Mouse (Mus musculus): ENCODE measurements around the gene Unc13a. TPM values are rescaled to one million over a fixed set of nuclear protein-coding genes. Genes with fewer than 3 reads are reported as not detected.
A peak's percentile ranks its signal among the peaks of the same experiment; 100 is the strongest.

Gene Unc13a
- polyA plus RNA-seq, 1 experiment from 2014 or later, result 0.87 TPM

- Histone ChIP-seq H3K4me2 (peak overlapping the region; percentile 88), H3K4me1 (peaks cover 29% of the 10 kb centered on the region), H3K9me3 (no peaks in the 10 kb centered on the region), H3K36me3 (no peaks in the 10 kb centered on the region), H3K27ac (0 out of 2 replicates have a peak overlapping the region, but pooled peaks have one; percentile 53), H3K4me3 (peak overlapping the region; percentile 68), H3K27me3 (peaks cover 60% of the 10 kb centered on the region), H3K9ac (peak overlapping the region; percentile 77; the same call in 1 of the 2 replicates)
- WGBS, result 24% methylated on average over 9 of the region's 9 CpGs
- no peak for ATAC-seq (ENCODE audit: insufficient number of reproducible peaks, insufficient read depth, low FRiP score, low TSS enrichment, low read depth)
Measured at GRCm38 (mm10) chr8:71675456-71676019, 4.0 kb upstream of the Unc13a start.

GRCm38 (mm10) chr8:71674071-71674470, 2.5 kb upstream of the Unc13a start:
- Histone ChIP-seq H3K4me1 (peaks cover 25% of the 10 kb centered on the region), H3K36me3 (no peaks in the 10 kb centered on the region), H3K9ac (no peak overlapping the region), H3K9me3 (no peaks in the 10 kb centered on the region), H3K27me3 (peaks cover 56% of the 10 kb centered on the region), H3K27ac (no peak overlapping the region), H3K4me2 (no peak overlapping the region), H3K4me3 (no peak overlapping the region)
- WGBS, result 71% methylated on average over 2 of the region's 2 CpGs
- no peak for ATAC-seq (ENCODE audit: insufficient number of reproducible peaks, insufficient read depth, low FRiP score, low TSS enrichment, low read depth)

GRCm38 (mm10) chr8:71672168-71672735, 695 bp upstream of the Unc13a start:
- no peaks in the 10 kb centered on the region for H3K36me3 ChIP-seq
- peak overlapping the region; percentile 98 for H3K4me2 ChIP-seq
- no peak for ATAC-seq (ENCODE audit: insufficient number of reproducible peaks, insufficient read depth, low FRiP score, low TSS enrichment, low read depth)
- 53% methylated on average over 6 of the region's 6 CpGs for WGBS
- H3K27me3 ChIP-seq, result peaks cover 56% of the 10 kb centered on the region
- peaks cover 32% of the 10 kb centered on the region for H3K4me1 ChIP-seq
- H3K27ac ChIP-seq, result no peak overlapping the region
- H3K4me3 ChIP-seq, result peak overlapping the region; percentile 55
- H3K9me3 ChIP-seq, result no peaks in the 10 kb centered on the region
- peak overlapping the region; percentile 64 for H3K9ac ChIP-seq

- no peaks in the 10 kb centered on the region for H3K36me3 ChIP-seq
- peaks cover 59% of the 10 kb centered on the region for H3K27me3 ChIP-seq
- no peak overlapping the region for H3K27ac ChIP-seq
- peak overlapping the region; percentile 55 for H3K4me3 ChIP-seq
- H3K9me3 ChIP-seq, result no peaks in the 10 kb centered on the region
- WGBS, result under 1% methylated on average over 59 of the region's 64 CpGs
- H3K9ac ChIP-seq, result 0 out of 2 replicates have a peak overlapping the region, but pooled peaks have one; percentile 64
- H3K4me1 ChIP-seq, result peaks cover 30% of the 10 kb centered on the region
- peak; percentile 40; the same call in 1 of the 2 replicates for ATAC-seq (ENCODE audit: insufficient number of reproducible peaks, insufficient read depth, low FRiP score, low TSS enrichment, low read depth)
- H3K4me2 ChIP-seq, result peak overlapping the region; percentile 98
Measured at GRCm38 (mm10) chr8:71670621-71671548, 672 bp downstream of the Unc13a start.

GRCm38 (mm10) chr8:71670198-71670597, 1.4 kb downstream of the Unc13a start:
- Histone ChIP-seq H3K4me2 (peak overlapping the region; percentile 98), H3K4me3 (peak overlapping the region; percentile 55), H3K36me3 (no peaks in the 10 kb centered on the region), H3K27me3 (peaks cover 55% of the 10 kb centered on the region), H3K9ac (0 out of 2 replicates have a peak overlapping the region, but pooled peaks have one; percentile 36), H3K27ac (no peak overlapping the region), H3K4me1 (peaks cover 29% of the 10 kb centered on the region), H3K9me3 (no peaks in the 10 kb centered on the region)
- ATAC-seq (ENCODE audit: insufficient number of reproducible peaks, insufficient read depth, low FRiP score, low TSS enrichment, low read depth), result no peak
- 10% methylated on average over 11 of the region's 12 CpGs for WGBS

GRCm38 (mm10) chr8:71668220-71668975, 3.2 kb downstream of the Unc13a start:
- H3K9me3 ChIP-seq, result no peaks in the 10 kb centered on the region
- no peaks in the 10 kb centered on the region for H3K36me3 ChIP-seq
- H3K4me1 ChIP-seq, result peaks cover 31% of the 10 kb centered on the region
- 0 out of 2 replicates have a peak overlapping the region, but pooled peaks have one; percentile 36 for H3K9ac ChIP-seq
- no peak overlapping the region; the same call in 1 of the 2 replicates for H3K4me3 ChIP-seq
- H3K27ac ChIP-seq, result no peak overlapping the region
- H3K27me3 ChIP-seq, result peaks cover 68% of the 10 kb centered on the region
- peak overlapping the region; percentile 32; the same call in 1 of the 2 replicates for H3K4me2 ChIP-seq
- 4% methylated on average over 21 of the region's 21 CpGs for WGBS
- ATAC-seq (ENCODE audit: insufficient number of reproducible peaks, insufficient read depth, low FRiP score, low TSS enrichment, low read depth), result no peak

- H3K4me1 ChIP-seq, result peaks cover 31% of the 10 kb centered on the region
- H3K4me3 ChIP-seq, result no peak overlapping the region
- no peaks in the 10 kb centered on the region for H3K9me3 ChIP-seq
- WGBS, result 50% methylated on average over 5 of the region's 5 CpGs
- H3K27ac ChIP-seq, result no peak overlapping the region
- H3K9ac ChIP-seq, result no peak overlapping the region; the same call in 1 of the 2 replicates
- H3K4me2 ChIP-seq, result no peak overlapping the region
- H3K27me3 ChIP-seq, result peaks cover 79% of the 10 kb centered on the region
- ATAC-seq (ENCODE audit: insufficient number of reproducible peaks, insufficient read depth, low FRiP score, low TSS enrichment, low read depth), result no peak
- no peaks in the 10 kb centered on the region for H3K36me3 ChIP-seq
Measured at GRCm38 (mm10) chr8:71667256-71667655, 4.3 kb downstream of the Unc13a start.

- peaks cover 31% of the 10 kb centered on the region for H3K4me1 ChIP-seq
- no peak for ATAC-seq (ENCODE audit: insufficient number of reproducible peaks, insufficient read depth, low FRiP score, low TSS enrichment, low read depth)
- 27% methylated on average over 1 of the region's 1 CpGs for WGBS
- H3K9me3 ChIP-seq, result no peaks in the 10 kb centered on the region
- no peak overlapping the region for H3K9ac ChIP-seq
- peaks cover 83% of the 10 kb centered on the region for H3K27me3 ChIP-seq
- no peaks in the 10 kb centered on the region for H3K36me3 ChIP-seq
- no peak overlapping the region for H3K4me2 ChIP-seq
- no peak overlapping the region for H3K27ac ChIP-seq
- H3K4me3 ChIP-seq, result no peak overlapping the region
Measured at GRCm38 (mm10) chr8:71666855-71667254, 4.7 kb downstream of the Unc13a start.

- H3K9me3 ChIP-seq, result no peaks in the 10 kb centered on the region
- no peak overlapping the region for H3K9ac ChIP-seq
- H3K36me3 ChIP-seq, result no peaks in the 10 kb centered on the region
- no peak overlapping the region for H3K27ac ChIP-seq
- H3K4me2 ChIP-seq, result peak overlapping the region; percentile 48
- peaks cover 85% of the 10 kb centered on the region for H3K27me3 ChIP-seq
- WGBS, result 4% methylated on average over 22 of the region's 22 CpGs
- peaks cover 24% of the 10 kb centered on the region for H3K4me1 ChIP-seq
- 0 out of 2 replicates have a peak overlapping the region, but pooled peaks have one; percentile 3 for H3K4me3 ChIP-seq
- ATAC-seq (ENCODE audit: insufficient number of reproducible peaks, insufficient read depth, low FRiP score, low TSS enrichment, low read depth), result no peak
Measured at GRCm38 (mm10) chr8:71665331-71666130, 6.0 kb downstream of the Unc13a start.

- 9% methylated on average over 36 of the region's 36 CpGs for WGBS
Measured at GRCm38 (mm10) chr8:71660325-71661120, 11.0 kb downstream of the Unc13a start.

More at GRCm38 (mm10) chr8:71660325-71661120, 11.0 kb downstream of the Unc13a start:
- no peaks in the 10 kb centered on the region for H3K9me3 ChIP-seq
- H3K27ac ChIP-seq, result no peak overlapping the region
- H3K36me3 ChIP-seq, result no peaks in the 10 kb centered on the region
- H3K9ac ChIP-seq, result 0 out of 2 replicates have a peak overlapping the region, but pooled peaks have one; percentile 40
- no peak overlapping the region for H3K4me3 ChIP-seq
- H3K4me2 ChIP-seq, result peak overlapping the region; percentile 37
- peaks cover 84% of the 10 kb centered on the region for H3K27me3 ChIP-seq
- no peak for ATAC-seq (ENCODE audit: insufficient number of reproducible peaks, insufficient read depth, low FRiP score, low TSS enrichment, low read depth)
- peaks cover 6% of the 10 kb centered on the region; the same call in 1 of the 2 replicates for H3K4me1 ChIP-seq
